Mouse (Mus musculus) heart, embryonic 16.5 days (tissue): ENCODE measurements around the gene Gpbp1. TPM values are rescaled to one million over a fixed set of nuclear protein-coding genes. Genes with fewer than 3 reads are reported as not detected.

Source experiments
- ATAC-seq: fragments of 200-750 bp; cut with Nextera tagmentation; replicated peaks from 2 replicates; pipeline ENCODE4 v1.8.0; 2017; ENCODE audit warnings: moderate number of reproducible peaks; ENCODE audit not compliant: insufficient read depth, low FRiP score; ENCODE audit errors: extremely low read depth
- H3K27ac ChIP-seq: fragments of 300-500 bp; sonication (generic); 2 replicates; pipeline ENCODE4 v1.5.1; 2014; ENCODE audit warnings: mild to moderate bottlenecking, low read length, control low read depth, moderate library complexity
- H3K27me3 ChIP-seq: fragments of 300-500 bp; sonication (generic); 2 replicates; pipeline ENCODE4 v1.6.1; 2014; ENCODE audit warnings: low read length, mixed read lengths; ENCODE audit not compliant: control insufficient read depth, insufficient read depth
- H3K36me3 ChIP-seq: fragments of 300-500 bp; sonication (generic); 2 replicates; pipeline ENCODE4 v1.6.1; 2014; ENCODE audit not compliant: control insufficient read depth, insufficient read depth
- H3K4me1 ChIP-seq: fragments of 300-500 bp; sonication (generic); 2 replicates; pipeline ENCODE4 v1.6.1; 2014; ENCODE audit warnings: low read length, mixed read lengths; ENCODE audit not compliant: control insufficient read depth, insufficient read depth
- H3K4me2 ChIP-seq: fragments of 300-500 bp; sonication (generic); 2 replicates; pipeline ENCODE4 v1.6.1; 2014; ENCODE audit warnings: low read depth, mild to moderate bottlenecking, control low read depth, low read length
- H3K4me3 ChIP-seq: fragments of 300-500 bp; sonication (generic); 2 replicates; pipeline ENCODE4 v1.5.1; 2014; ENCODE audit warnings: mild to moderate bottlenecking, control low read depth, low read length
- H3K9ac ChIP-seq: fragments of 300-500 bp; sonication (generic); 2 replicates; pipeline ENCODE4 v1.6.1; 2014; ENCODE audit warnings: low read length, control low read depth
- H3K9me3 ChIP-seq: fragments of 300-500 bp; sonication (generic); replicated peaks from 2 replicates; pipeline ENCODE4 v1.6.1; 2016; ENCODE audit warnings: low read length; ENCODE audit not compliant: control insufficient read depth
- WGBS: fragments of 180-500 bp; shearing (Covaris S2); extraction: QIAGEN DNeasy Blood & Tissue Kit; methylation state at CpG from one replicate; pipeline ENCODE4 v1.1.7; 2014; 5-methylcytosine and 5-hydroxymethylcytosine counted together
- polyA plus RNA-seq: library from polyadenylated mRNA; unstranded; fragments of >200 nt; fragmentation: Nextera tagmentation; extraction: Ambion mirVana; gene quantifications from 2 replicates; pipeline ENCODE4 v1.2.1, GENCODE M21; 2015

Gpbp1 gene
- polyA plus RNA-seq, 1 experiment from 2014 or later: 58.3 TPM

GRCm38 (mm10) chr13:111520456-111520855 is 30.5 kb upstream of the Gpbp1 start:
- 34% methylated on average over 4 of the region's 4 CpGs for WGBS
- Histone ChIP-seq H3K9ac (no peak overlapping the region), H3K9me3 (no peaks in the 10 kb centered on the region), H3K36me3 (no peaks in the 10 kb centered on the region), H3K27ac (no peak overlapping the region), H3K4me1 (no peaks in the 10 kb centered on the region), H3K4me2 (no peak overlapping the region), H3K27me3 (no peaks in the 10 kb centered on the region), H3K4me3 (no peak overlapping the region)
- no peak for ATAC-seq

- Histone ChIP-seq H3K27ac (no peak overlapping the region), H3K4me1 (no peaks in the 10 kb centered on the region), H3K36me3 (no peaks in the 10 kb centered on the region), H3K9ac (no peak overlapping the region), H3K4me2 (no peak overlapping the region), H3K9me3 (no peaks in the 10 kb centered on the region), H3K4me3 (no peak overlapping the region), H3K27me3 (no peaks in the 10 kb centered on the region)
- 19% methylated on average over 5 of the region's 5 CpGs for WGBS
- no peak for ATAC-seq
These were observed 28.4 kb upstream of the Gpbp1 start for GRCm38 (mm10) chr13:111518332-111518731.

- Histone ChIP-seq H3K9ac (no peak overlapping the region), H3K27ac (no peak overlapping the region), H3K9me3 (no peaks in the 10 kb centered on the region), H3K36me3 (no peaks in the 10 kb centered on the region), H3K4me1 (no peaks in the 10 kb centered on the region), H3K4me2 (no peak overlapping the region), H3K27me3 (no peaks in the 10 kb centered on the region), H3K4me3 (no peak overlapping the region)
- 75% methylated on average over 7 of the region's 7 CpGs for WGBS
- ATAC-seq: no peak
These were observed 26.7 kb upstream of the Gpbp1 start for GRCm38 (mm10) chr13:111516385-111517150.

GRCm38 (mm10) chr13:111509385-111509784 is 19.5 kb upstream of the Gpbp1 start:
- Histone ChIP-seq H3K9ac (no peak overlapping the region), H3K36me3 (no peaks in the 10 kb centered on the region), H3K4me1 (no peaks in the 10 kb centered on the region), H3K4me3 (no peak overlapping the region), H3K27ac (no peak overlapping the region), H3K4me2 (peak overlapping the region; percentile 52), H3K27me3 (no peaks in the 10 kb centered on the region), H3K9me3 (no peaks in the 10 kb centered on the region)
- no peak for ATAC-seq
- 20% methylated on average over 5 of the region's 5 CpGs for WGBS

GRCm38 (mm10) chr13:111508645-111509044 is 18.7 kb upstream of the Gpbp1 start:
- Histone ChIP-seq H3K4me2 (no peak overlapping the region), H3K36me3 (no peaks in the 10 kb centered on the region), H3K27me3 (no peaks in the 10 kb centered on the region), H3K9ac (no peak overlapping the region), H3K27ac (no peak overlapping the region), H3K4me3 (no peak overlapping the region), H3K4me1 (no peaks in the 10 kb centered on the region), H3K9me3 (no peaks in the 10 kb centered on the region)
- 80% methylated on average over 6 of the region's 6 CpGs for WGBS
- ATAC-seq: no peak

- H3K36me3 ChIP-seq: no peaks in the 10 kb centered on the region
These were observed 4.6 kb upstream of the Gpbp1 start for GRCm38 (mm10) chr13:111494330-111495029.

GRCm38 (mm10) chr13:111491046-111491756 is 1.3 kb upstream of the Gpbp1 start:
- 26% methylated on average over 13 of the region's 13 CpGs for WGBS
- peaks cover 3% of the 10 kb centered on the region; the same call in 1 of the 2 replicates for H3K4me1 ChIP-seq
- H3K9me3 ChIP-seq: no peaks in the 10 kb centered on the region
- H3K36me3 ChIP-seq: no peaks in the 10 kb centered on the region
- peak overlapping the region; percentile 93 for H3K4me2 ChIP-seq
- peaks cover 6% of the 10 kb centered on the region for H3K27me3 ChIP-seq
- H3K27ac ChIP-seq: no peak overlapping the region
- no peak for ATAC-seq
- H3K4me3 ChIP-seq: peak overlapping the region; percentile 73
- H3K9ac ChIP-seq: no peak overlapping the region

More at GRCm38 (mm10) chr13:111494330-111495029, 4.6 kb upstream of the Gpbp1 start:
- Histone ChIP-seq H3K4me3 (no peak overlapping the region), H3K9me3 (no peaks in the 10 kb centered on the region), H3K4me2 (no peak overlapping the region), H3K4me1 (no peaks in the 10 kb centered on the region), H3K27ac (no peak overlapping the region), H3K27me3 (peaks cover 6% of the 10 kb centered on the region), H3K9ac (no peak overlapping the region)
- ATAC-seq: no peak
- 78% methylated on average over 11 of the region's 11 CpGs for WGBS

GRCm38 (mm10) chr13:111489502-111489801 is 459 bp downstream of the Gpbp1 start:
- Histone ChIP-seq H3K9ac (peak overlapping the region; percentile 99), H3K36me3 (no peaks in the 10 kb centered on the region), H3K27ac (peak overlapping the region; percentile 99), H3K4me3 (peak overlapping the region; percentile 75), H3K27me3 (peaks cover 6% of the 10 kb centered on the region), H3K9me3 (no peaks in the 10 kb centered on the region), H3K4me1 (peaks cover 13% of the 10 kb centered on the region), H3K4me2 (peak overlapping the region; percentile 79)
- WGBS: under 1% methylated on average over 32 of the region's 33 CpGs
- no peak for ATAC-seq
